Mouse (Mus musculus) kidney, postnatal 0 days (tissue): ENCODE results near the gene Huwe1. TPM values are rescaled to one million over a fixed set of nuclear protein-coding genes. Genes with fewer than 3 reads are reported as not detected.
A peak's percentile ranks its signal among the peaks of the same experiment; 100 is the strongest.

Experiments used
- ATAC-seq: fragments of 200-750 bp; cut with Nextera tagmentation; replicated peaks from 2 replicates; pipeline ENCODE4 v1.8.0; 2017; ENCODE audit warnings: low read depth, moderate number of reproducible peaks, moderate TSS enrichment, moderate library complexity; ENCODE audit not compliant: low FRiP score
- DNase-seq: peaks from one replicate; pipeline ENCODE4 v3.0.0-alpha.2; 2016; ENCODE audit warnings: low spot score
- H3K27ac ChIP-seq: fragments of 300-500 bp; sonication (generic); 2 replicates; pipeline ENCODE4 v1.5.1; 2014; ENCODE audit warnings: mild to moderate bottlenecking
- H3K27me3 ChIP-seq: fragments of 300-500 bp; sonication (generic); 2 replicates; pipeline ENCODE4 v1.6.1; 2014; ENCODE audit warnings: low read length, mixed read lengths; ENCODE audit not compliant: insufficient read depth
- H3K36me3 ChIP-seq: fragments of 300-500 bp; sonication (generic); 2 replicates; pipeline ENCODE4 v1.6.1; 2014; ENCODE audit warnings: low read length, mixed read lengths; ENCODE audit not compliant: insufficient read depth
- H3K4me1 ChIP-seq: fragments of 300-500 bp; sonication (generic); replicated peaks from 2 replicates; pipeline ENCODE4 v1.6.1; 2014; ENCODE audit warnings: antibody characterized with exemption, low read length, mixed read lengths; ENCODE audit not compliant: insufficient read depth
- H3K4me2 ChIP-seq: fragments of 300-500 bp; sonication (generic); 2 replicates; pipeline ENCODE4 v1.6.1; 2014; ENCODE audit warnings: mild to moderate bottlenecking, low read length, moderate library complexity, mixed read lengths
- H3K4me3 ChIP-seq: fragments of 300-500 bp; sonication (generic); replicated peaks from 2 replicates; pipeline ENCODE4 v1.5.1; 2014; ENCODE audit warnings: low read depth, low read length
- H3K9ac ChIP-seq: fragments of 300-500 bp; sonication (generic); 2 replicates; pipeline ENCODE4 v1.6.1; 2014; ENCODE audit warnings: low read depth, low read length
- H3K9me3 ChIP-seq: fragments of 300-500 bp; sonication (generic); replicated peaks from 2 replicates; pipeline ENCODE4 v1.6.1; 2016; ENCODE audit warnings: low read length, inconsistent platforms, mixed read lengths
- CTCF ChIP-seq: IDR thresholded peaks from 2 replicates; pipeline ENCODE4 v1.5.1; 2016; ENCODE audit warnings: antibody characterized with exemption, low read depth, mild to moderate bottlenecking, moderate library complexity
- WGBS: fragments of 180-500 bp; shearing (Covaris S2); extraction: QIAGEN DNeasy Blood & Tissue Kit; methylation state at CpG from one replicate; pipeline ENCODE4 v1.1.7; 2014; 5-methylcytosine and 5-hydroxymethylcytosine counted together
- microRNA counts: library from miRNA; unstranded; fragments of <30 nt; microRNA quantifications from one replicate; lab custom pipeline; 2015
- microRNA-seq: library from miRNA; unstranded; fragments of <30 nt; microRNA quantifications from one replicate; pipeline ENCODE4, GENCODE M21; 2016
- polyA plus RNA-seq: library from polyadenylated mRNA; unstranded; fragments of >200 nt; fragmentation: Nextera tagmentation; extraction: Ambion mirVana; gene quantifications from 2 replicates; pipeline ENCODE4 v1.2.1, GENCODE M21; 2015

Huwe1 gene
- polyA plus RNA-seq, 1 experiment from 2014 or later: 27.1 TPM

DNA sequence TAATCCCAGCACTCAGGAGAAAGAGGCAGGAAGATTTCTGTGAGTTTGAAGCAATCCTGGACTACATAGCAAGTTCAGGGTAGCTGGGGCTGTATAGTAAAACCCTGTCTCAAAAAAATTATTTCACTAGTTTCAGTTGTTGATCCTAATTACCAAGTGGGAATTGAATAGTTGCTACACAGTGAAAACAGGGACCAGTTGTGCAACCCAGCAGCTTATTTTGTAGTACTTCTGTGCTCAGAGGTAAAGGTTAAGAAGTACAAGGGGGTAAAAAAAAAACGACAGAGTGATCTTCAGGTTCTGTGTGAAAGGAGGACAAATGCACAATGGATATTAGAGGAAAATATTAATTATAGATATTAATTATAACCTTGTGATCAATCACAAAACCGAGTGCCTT, 138.2 kb downstream of the Huwe1 start:
- WGBS: 57% methylated on average over 2 of the region's 2 CpGs
- DNase-seq (no peak), ATAC-seq (no peak)
- Histone ChIP-seq H3K9me3 (no peaks in the 10 kb centered on the region), H3K4me1 (no peaks in the 10 kb centered on the region), H3K4me2 (no peak overlapping the region), H3K9ac (no peak overlapping the region), H3K27me3 (no peaks in the 10 kb centered on the region), H3K36me3 (peaks cover 2% of the 10 kb centered on the region; the same call in 1 of the 2 replicates), H3K27ac (no peak overlapping the region), H3K4me3 (no peak overlapping the region)
- no peak for TF ChIP-seq CTCF

DNA sequence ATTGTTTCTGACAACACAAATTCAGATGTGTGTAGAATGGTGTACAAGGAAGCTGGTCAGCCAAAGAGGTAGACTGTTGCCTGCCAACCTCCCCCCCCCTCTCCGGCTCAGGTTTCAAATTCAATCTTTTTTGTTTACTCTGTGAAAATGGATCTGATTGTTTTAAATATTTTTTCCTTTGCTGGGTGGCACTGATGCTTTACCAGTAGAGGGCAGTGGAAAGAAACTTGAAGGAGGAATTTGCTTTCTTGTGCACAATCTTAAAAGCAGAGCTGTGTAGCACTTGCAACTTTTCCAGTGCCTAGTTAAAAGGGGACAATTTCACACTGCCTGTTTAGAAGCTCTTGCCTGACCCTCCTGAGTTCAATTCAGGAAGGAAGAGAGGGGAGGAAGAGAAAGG, 146.4 kb downstream of the Huwe1 start:
- TF ChIP-seq CTCF: peak; percentile 70
- no peak overlapping the region for H3K4me2 ChIP-seq
- no peaks in the 10 kb centered on the region for H3K36me3 ChIP-seq
- H3K9ac ChIP-seq: no peak overlapping the region
- WGBS: 45% methylated on average over 1 of the region's 1 CpGs
- H3K27me3 ChIP-seq: no peaks in the 10 kb centered on the region
- no peak overlapping the region for H3K4me3 ChIP-seq
- H3K9me3 ChIP-seq: no peaks in the 10 kb centered on the region
- H3K4me1 ChIP-seq: no peaks in the 10 kb centered on the region
- no peak overlapping the region for H3K27ac ChIP-seq
- DNase-seq: peak; percentile 55
- ATAC-seq: no peak

DNA sequence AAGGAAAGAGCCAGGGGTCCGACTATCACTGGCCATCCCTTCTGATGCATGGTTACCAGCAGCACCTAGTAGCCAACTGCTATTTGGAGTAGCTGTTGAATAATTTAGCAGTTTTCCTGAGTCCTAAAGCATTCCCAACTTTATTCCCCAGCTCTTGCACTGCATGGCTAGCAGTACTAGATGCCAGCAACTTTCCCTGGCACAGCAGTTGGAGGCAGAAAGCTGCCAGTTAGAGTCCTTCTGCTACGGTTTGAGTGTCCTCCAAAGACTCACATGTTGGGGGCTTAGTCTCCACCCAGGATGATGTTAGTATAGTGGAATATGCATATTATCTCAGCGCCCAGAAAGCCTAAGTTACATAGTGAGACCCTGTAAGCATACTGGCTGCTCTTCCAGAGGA, 147.2 kb downstream of the Huwe1 start:
- Histone ChIP-seq H3K27ac (no peak overlapping the region), H3K36me3 (no peaks in the 10 kb centered on the region), H3K27me3 (no peaks in the 10 kb centered on the region), H3K9me3 (no peaks in the 10 kb centered on the region), H3K9ac (no peak overlapping the region), H3K4me1 (no peaks in the 10 kb centered on the region), H3K4me3 (no peak overlapping the region), H3K4me2 (no peak overlapping the region)
- ATAC-seq: no peak
- 79% methylated on average over 3 of the region's 3 CpGs for WGBS
- no peak for TF ChIP-seq CTCF
- DNase-seq: no peak

DNA sequence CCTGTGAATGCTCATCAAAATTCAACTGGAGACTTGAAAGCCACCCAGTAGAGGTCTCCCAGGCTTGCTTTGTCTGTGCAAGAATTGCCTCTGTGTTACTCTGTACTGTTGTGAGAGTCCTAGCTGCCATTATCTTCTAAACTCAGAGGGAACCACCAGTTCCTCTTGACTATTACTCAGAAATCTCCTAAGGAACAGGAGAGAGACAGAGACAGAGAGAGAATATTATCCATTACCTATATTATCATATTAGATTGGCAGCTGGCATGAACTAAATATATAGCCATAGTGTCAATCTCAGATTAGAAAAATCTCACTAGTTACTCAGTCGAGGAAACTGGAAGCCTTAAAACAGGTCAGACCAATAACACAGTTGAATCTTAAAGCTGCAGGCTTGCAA, 149.6 kb downstream of the Huwe1 start:
- H3K4me3 ChIP-seq: no peak overlapping the region
- no peaks in the 10 kb centered on the region for H3K27me3 ChIP-seq
- H3K36me3 ChIP-seq: no peaks in the 10 kb centered on the region
- no peak for TF ChIP-seq CTCF
- ATAC-seq (no peak), DNase-seq (no peak)
- 44% methylated on average over 1 of the region's 1 CpGs for WGBS
- H3K4me1 ChIP-seq: no peaks in the 10 kb centered on the region
- no peak overlapping the region for H3K27ac ChIP-seq
- no peak overlapping the region for H3K9ac ChIP-seq
- H3K9me3 ChIP-seq: no peaks in the 10 kb centered on the region
- H3K4me2 ChIP-seq: no peak overlapping the region

DNA sequence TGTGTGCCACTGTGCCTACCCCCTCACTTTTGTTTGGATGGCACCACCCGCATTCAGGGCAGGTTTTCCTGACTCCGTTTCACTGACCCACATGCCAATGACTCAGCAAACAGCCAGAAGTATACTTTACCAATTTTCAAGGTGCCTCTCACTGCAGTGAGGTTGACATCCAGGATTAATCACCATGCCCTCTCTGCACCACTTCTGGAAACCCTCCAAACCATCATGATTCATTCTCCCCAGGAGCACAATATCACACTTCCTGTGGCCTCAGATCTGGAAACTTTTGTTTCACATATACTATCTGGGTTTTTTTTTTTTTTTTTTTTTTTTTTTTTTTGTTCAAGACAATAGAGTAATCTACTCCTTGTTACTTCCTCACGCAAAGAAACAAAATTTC, 150.6 kb downstream of the Huwe1 start:
- DNase-seq: no peak
- TF ChIP-seq CTCF: no peak
- WGBS: 74% methylated on average over 3 of the region's 3 CpGs
- ATAC-seq: no peak
- Histone ChIP-seq H3K27me3 (no peaks in the 10 kb centered on the region), H3K36me3 (no peaks in the 10 kb centered on the region), H3K4me3 (no peak overlapping the region), H3K4me2 (no peak overlapping the region), H3K9me3 (no peaks in the 10 kb centered on the region), H3K4me1 (no peaks in the 10 kb centered on the region), H3K9ac (no peak overlapping the region), H3K27ac (no peak overlapping the region)

MicroRNA genes within 50 kb of the gene (microRNA counts, 519-probe panel; counts per million panel counts)
- microRNA mmu-miR-98 (lab: Ali Mortazavi, UCI): 5,625 counts per million, percentile 88 among the panel's probes with 10 or more counts

Small RNAs within 50 kb of the gene (microRNA-seq; reads per million reads assigned to microRNA genes)
- gene Mir3113: not detected
- 6,676 reads per million, percentile 93 among the genes with 10 or more reads in this experiment for gene Mir98
- 4,640 reads per million, percentile 91 among the genes with 10 or more reads in this experiment for gene Mirlet7f-2

Other genes with a start within 250 kb of the Huwe1 start
- 246 and 262 TPM in 2 replicates for gene Hsd17b10, start 201.0 kb downstream of the Huwe1 start, polyA plus RNA-seq
- 3.2 and 3.7 TPM in 2 replicates for gene Ribc1, start 215.5 kb downstream of the Huwe1 start, polyA plus RNA-seq
- gene Smc1a, start 215.6 kb downstream of the Huwe1 start, polyA plus RNA-seq: 67.5 and 76.6 TPM in 2 replicates